Mouse (Mus musculus): ENCODE results near the gene Arhgef11. TPM values are rescaled to one million over a fixed set of nuclear protein-coding genes. Genes with fewer than 3 reads are reported as not detected.

Gene Arhgef11
- 7.9 and 12.6 TPM in 2 replicates for polyA plus RNA-seq (2012; ENCODE audit: low replicate concordance)

GRCm38 (mm10) chr3:87616957-87617810, at the start of gene Arhgef11:
Gene Arhgef11, plus strand, starts transcription at chr3:87617559.

GRCm38 (mm10) chr3:87748431-87748830, 131.1 kb downstream of the Arhgef11 start, which contains the start of gene Lrrc71:
Gene Lrrc71, minus strand, starts transcription at chr3:87748625.

Other genes starting within 250 kb of the Arhgef11 start
- gene Fcrl1, start 241.2 kb upstream of the Arhgef11 start, polyA plus RNA-seq (2012; ENCODE audit: low replicate concordance) = 13.1 and 94.9 TPM in 2 replicates
- gene Fcrl5, start 181.8 kb upstream of the Arhgef11 start, polyA plus RNA-seq (2012; ENCODE audit: low replicate concordance) = 0.94 and 1.3 TPM in 2 replicates
- gene Etv3, start 92.2 kb upstream of the Arhgef11 start, polyA plus RNA-seq (2012; ENCODE audit: low replicate concordance) = 36.4 and 47.5 TPM in 2 replicates
- gene Lrrc71, start 131.1 kb downstream of the Arhgef11 start, polyA plus RNA-seq (2012; ENCODE audit: low replicate concordance) = 1.0 and 1.4 TPM in 2 replicates
- gene Ntrk1, start 177.6 kb downstream of the Arhgef11 start, polyA plus RNA-seq (2012; ENCODE audit: low replicate concordance) = not detected in 2 replicates
- 0.08 and 0.13 TPM in 2 replicates for gene Insrr, start 179.4 kb downstream of the Arhgef11 start, polyA plus RNA-seq (2012; ENCODE audit: low replicate concordance)
- 45.9 and 137 TPM in 2 replicates for gene Pear1, start 206.7 kb downstream of the Arhgef11 start, polyA plus RNA-seq (2012; ENCODE audit: low replicate concordance)
- 44.4 and 53.9 TPM in 2 replicates for gene Sh2d2a, start 229.2 kb downstream of the Arhgef11 start, polyA plus RNA-seq (2012; ENCODE audit: low replicate concordance)

Measured in hematopoietic multipotent progenitor cell, adult 10-12 weeks (in vitro differentiated cells).